Mouse (Mus musculus) hindbrain, embryonic 10.5 days (tissue): Measurements from ENCODE around the gene Epn2. TPM values are rescaled to one million over a fixed set of nuclear protein-coding genes. Genes with fewer than 3 reads are reported as not detected.
A peak's percentile ranks its signal among the peaks of the same experiment; 100 is the strongest.

Source experiments
- DNase-seq: peaks from one replicate; pipeline ENCODE4 v3.0.0-alpha.2; 2017; ENCODE audit warnings: low spot score
- H3K27ac ChIP-seq: fragments of 300-500 bp; sonication (generic); 2 replicates; pipeline ENCODE4 v1.5.1; 2016; ENCODE audit warnings: mild to moderate bottlenecking, moderate library complexity
- H3K27me3 ChIP-seq: fragments of 300-500 bp; sonication (generic); 2 replicates; pipeline ENCODE4 v1.6.1; 2016; ENCODE audit warnings: mild to moderate bottlenecking; ENCODE audit not compliant: poor library complexity, insufficient read depth, severe bottlenecking
- H3K36me3 ChIP-seq: fragments of 300-500 bp; sonication (generic); 2 replicates; pipeline ENCODE4 v1.6.1; 2016; ENCODE audit warnings: mild to moderate bottlenecking, moderate library complexity
- H3K4me1 ChIP-seq: fragments of 300-500 bp; sonication (generic); replicated peaks from 2 replicates; pipeline ENCODE4 v1.6.1; 2016; ENCODE audit warnings: mild to moderate bottlenecking
- H3K4me3 ChIP-seq: fragments of 300-500 bp; sonication (generic); 2 replicates; pipeline ENCODE4 v1.5.1; 2016; ENCODE audit warnings: mild to moderate bottlenecking, moderate library complexity
- H3K9me3 ChIP-seq: fragments of 300-500 bp; sonication (generic); 2 replicates; pipeline ENCODE4 v1.6.1; 2016; ENCODE audit warnings: mild to moderate bottlenecking, moderate library complexity
- WGBS: fragments of 180-500 bp; shearing (Covaris S2); methylation state at CpG from one replicate; pipeline ENCODE4 v1.1.7; 2016; 5-methylcytosine and 5-hydroxymethylcytosine counted together
- polyA plus RNA-seq: library from polyadenylated mRNA; unstranded; fragments of >200 nt; fragmentation: Nextera tagmentation; extraction: Ambion mirVana; gene quantifications from 2 replicates; pipeline ENCODE4 v1.2.1, GENCODE M21; 2016

The Epn2 gene
- polyA plus RNA-seq, 1 experiment from 2014 or later, result 25.7 TPM

DNA sequence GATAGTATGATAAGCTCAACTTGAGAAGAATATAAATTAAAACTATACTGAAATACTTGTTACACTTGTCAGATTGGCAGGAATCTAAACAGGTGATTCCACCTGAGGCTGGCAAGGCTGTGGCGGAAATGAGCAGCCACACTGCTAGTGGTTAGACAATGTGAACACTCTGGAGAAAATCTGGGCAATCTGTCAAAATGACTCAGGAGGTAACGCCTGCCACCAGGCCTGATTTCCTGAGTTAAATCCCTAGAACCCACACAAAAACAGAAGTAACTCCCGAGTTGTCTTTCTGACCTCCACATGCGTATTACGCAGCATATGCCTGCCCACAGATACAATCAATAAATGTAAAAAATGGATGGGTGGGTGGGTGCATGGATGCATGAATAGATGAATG is 17.1 kb downstream of the Epn2 start:
- no peak for DNase-seq

DNA sequence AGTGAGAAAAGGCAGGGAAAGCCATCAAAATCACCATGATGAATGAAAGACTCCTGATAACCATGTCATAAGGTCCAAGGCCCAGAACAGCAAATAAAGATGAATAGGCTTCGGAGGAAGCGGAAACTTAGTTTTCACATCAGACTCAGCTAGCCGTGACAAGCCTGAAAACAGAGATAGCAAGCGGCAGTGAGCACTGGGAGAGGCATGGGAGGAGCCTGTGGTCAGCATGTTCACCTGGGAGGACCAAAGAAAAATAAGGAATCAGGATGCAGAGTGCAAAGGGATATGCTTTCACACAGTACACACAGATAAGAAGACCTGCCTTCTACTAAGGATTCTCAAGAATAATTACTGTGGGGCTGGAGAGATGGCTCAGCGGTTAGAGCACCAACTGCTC is 19.9 kb downstream of the Epn2 start:
- no peak for DNase-seq
- no peak overlapping the region for H3K27ac ChIP-seq
- no peaks in the 10 kb centered on the region for H3K27me3 ChIP-seq
- H3K4me1 ChIP-seq, result 0 out of 2 replicates have a peak, but pooled peaks cover 2% of the 10 kb centered on the region
- H3K36me3 ChIP-seq, result no peaks in the 10 kb centered on the region
- H3K9me3 ChIP-seq, result no peaks in the 10 kb centered on the region
- no peak overlapping the region for H3K4me3 ChIP-seq
- 86% methylated on average over 5 of the region's 5 CpGs for WGBS

More for the DNA sequence above, 17.1 kb downstream of the Epn2 start:
- Histone ChIP-seq H3K4me3 (no peak overlapping the region), H3K36me3 (no peaks in the 10 kb centered on the region), H3K9me3 (no peaks in the 10 kb centered on the region), H3K27ac (no peak overlapping the region), H3K4me1 (no peaks in the 10 kb centered on the region), H3K27me3 (no peaks in the 10 kb centered on the region)
- 88% methylated on average over 5 of the region's 5 CpGs for WGBS

DNA sequence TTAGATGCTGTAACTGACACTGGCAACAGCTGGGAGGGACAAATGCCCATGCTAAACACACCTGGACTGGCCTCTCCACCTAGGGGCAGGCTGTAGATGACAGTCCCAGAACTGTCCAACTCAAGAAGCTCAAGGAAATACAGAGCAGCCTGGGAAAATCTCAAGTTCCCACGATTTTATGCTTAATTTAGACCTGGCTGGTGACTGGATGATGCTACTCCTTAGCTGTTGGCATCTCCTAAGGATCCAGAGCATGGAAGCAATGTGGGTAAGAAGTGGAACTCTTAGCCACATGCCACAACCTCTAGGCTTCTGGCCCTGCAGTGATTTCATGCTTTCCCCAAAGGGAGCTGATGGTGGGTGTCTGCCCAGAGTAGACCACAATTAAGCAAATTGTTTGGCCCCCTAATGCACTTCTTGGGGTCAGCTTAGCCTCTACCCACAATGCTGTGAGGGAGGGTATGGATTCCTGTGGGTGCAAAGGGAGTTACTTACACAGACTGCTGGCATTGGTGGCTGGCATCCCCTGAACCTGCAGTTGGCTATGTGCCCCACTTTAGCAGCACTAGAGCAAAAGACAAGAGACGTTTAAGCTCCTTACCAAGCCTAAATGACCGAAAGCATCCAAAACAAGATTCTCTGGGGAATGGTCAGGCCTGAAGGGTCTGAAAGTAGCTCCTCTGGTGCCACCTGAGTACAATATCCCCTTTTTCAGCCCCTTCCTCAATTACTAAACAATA is 26.3 kb downstream of the Epn2 start:
- no peak for DNase-seq
- Histone ChIP-seq H3K4me3 (no peak overlapping the region), H3K9me3 (no peaks in the 10 kb centered on the region), H3K36me3 (no peaks in the 10 kb centered on the region), H3K4me1 (0 out of 2 replicates have a peak, but pooled peaks cover 20% of the 10 kb centered on the region), H3K27me3 (no peaks in the 10 kb centered on the region), H3K27ac (no peak overlapping the region)
- WGBS, result 84% methylated on average over 3 of the region's 3 CpGs

DNA sequence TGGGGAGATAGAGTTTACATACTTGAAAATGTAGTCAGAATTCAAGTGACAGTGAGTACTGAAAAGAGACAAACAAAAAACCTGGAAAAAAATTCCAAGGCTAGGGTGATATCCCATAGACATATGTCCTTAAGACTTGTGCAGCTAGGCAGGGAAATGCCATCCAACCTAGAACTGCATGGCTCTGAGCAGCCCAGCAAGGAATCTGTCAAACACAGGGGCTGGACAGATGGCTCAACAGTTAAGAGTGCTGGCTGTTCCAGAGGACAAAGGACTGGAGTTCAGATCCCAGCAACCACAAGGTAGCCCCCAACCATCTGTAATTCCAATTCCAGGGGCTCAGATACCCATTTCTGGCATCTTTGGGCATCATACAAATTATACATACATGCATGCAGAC is 28.9 kb downstream of the Epn2 start:
- DNase-seq, result no peak
- H3K27me3 ChIP-seq, result no peaks in the 10 kb centered on the region
- no peak overlapping the region for H3K4me3 ChIP-seq
- H3K4me1 ChIP-seq, result 0 out of 2 replicates have a peak, but pooled peaks cover 20% of the 10 kb centered on the region
- peaks cover 12% of the 10 kb centered on the region for H3K36me3 ChIP-seq
- no peaks in the 10 kb centered on the region for H3K9me3 ChIP-seq
- no peak overlapping the region for H3K27ac ChIP-seq

DNA sequence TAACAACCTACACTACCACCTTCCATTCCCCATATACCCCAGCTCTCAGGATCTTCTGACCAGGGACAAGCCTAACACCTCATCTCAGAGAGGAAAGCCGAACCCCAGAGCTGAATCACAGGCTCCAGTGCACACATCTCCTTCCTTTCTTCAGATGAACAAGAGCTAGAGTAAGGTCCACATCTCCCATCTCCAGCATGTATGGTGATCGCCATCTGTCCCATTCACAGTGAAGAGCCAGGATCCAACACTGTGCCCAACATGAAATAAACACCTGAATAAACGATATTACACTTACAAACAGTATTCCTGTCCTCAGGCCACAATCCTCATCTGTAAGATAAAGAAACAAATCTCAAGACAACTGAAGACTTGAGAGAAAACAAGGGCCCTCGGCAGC is 31.8 kb downstream of the Epn2 start:
- no peak for DNase-seq
- Histone ChIP-seq H3K4me3 (no peak overlapping the region), H3K27me3 (no peaks in the 10 kb centered on the region), H3K4me1 (peaks cover 8% of the 10 kb centered on the region; the same call in 1 of the 2 replicates), H3K9me3 (no peaks in the 10 kb centered on the region), H3K27ac (no peak overlapping the region), H3K36me3 (peaks cover 36% of the 10 kb centered on the region)
- WGBS, result 90% methylated on average over 4 of the region's 4 CpGs

DNA sequence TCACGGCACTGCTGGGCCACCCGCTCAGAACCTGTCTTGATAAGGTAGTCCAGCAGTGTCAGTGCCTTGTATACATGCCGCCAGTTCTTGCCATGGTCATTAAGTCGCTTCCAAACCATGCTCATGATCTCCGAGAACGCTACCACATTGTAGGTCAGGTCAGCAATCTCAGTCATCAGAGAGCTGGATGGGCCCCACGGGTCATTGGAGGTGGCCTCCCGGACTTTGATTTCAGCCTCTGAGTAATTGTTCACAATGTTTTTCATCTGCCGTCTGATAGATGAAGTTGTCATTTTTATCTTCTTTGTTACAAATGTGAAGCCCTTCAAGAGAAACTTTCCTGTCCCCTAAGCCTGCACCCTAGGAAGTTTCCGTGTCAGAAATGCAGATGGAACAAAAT is 33.0 kb downstream of the Epn2 start:
- DNase-seq, result no peak
- 92% methylated on average over 10 of the region's 10 CpGs for WGBS
- H3K27me3 ChIP-seq, result no peaks in the 10 kb centered on the region

DNA sequence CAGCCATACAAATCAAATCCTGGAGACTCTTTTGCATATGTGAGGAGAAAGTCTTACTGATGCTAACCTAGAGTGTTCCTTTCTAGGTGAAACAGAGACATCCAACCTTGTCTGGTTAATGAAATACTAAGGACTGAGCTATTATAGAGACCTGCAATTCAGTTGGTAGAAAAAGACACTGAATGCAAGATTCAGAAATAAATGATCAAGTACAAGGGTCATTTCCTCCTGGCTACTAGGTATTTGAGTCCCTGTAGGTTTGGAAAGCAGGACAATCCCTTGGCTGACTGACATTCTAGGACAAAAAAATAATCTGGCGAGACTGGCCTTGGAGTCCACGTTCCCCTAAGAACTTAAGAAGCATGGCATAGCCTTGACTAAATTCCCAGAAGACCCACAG is 33.9 kb downstream of the Epn2 start:
- no peaks in the 10 kb centered on the region for H3K27me3 ChIP-seq
- peaks cover 8% of the 10 kb centered on the region for H3K4me1 ChIP-seq
- H3K36me3 ChIP-seq, result peaks cover 55% of the 10 kb centered on the region
- H3K27ac ChIP-seq, result no peak overlapping the region
- WGBS, result 94% methylated on average over 2 of the region's 2 CpGs
- H3K4me3 ChIP-seq, result no peak overlapping the region
- no peak for DNase-seq
- H3K9me3 ChIP-seq, result no peaks in the 10 kb centered on the region

More for the DNA sequence above, 33.0 kb downstream of the Epn2 start:
- Histone ChIP-seq H3K4me1 (peaks cover 8% of the 10 kb centered on the region; the same call in 1 of the 2 replicates), H3K4me3 (no peak overlapping the region), H3K27ac (no peak overlapping the region), H3K36me3 (peaks cover 47% of the 10 kb centered on the region), H3K9me3 (no peaks in the 10 kb centered on the region)

DNA sequence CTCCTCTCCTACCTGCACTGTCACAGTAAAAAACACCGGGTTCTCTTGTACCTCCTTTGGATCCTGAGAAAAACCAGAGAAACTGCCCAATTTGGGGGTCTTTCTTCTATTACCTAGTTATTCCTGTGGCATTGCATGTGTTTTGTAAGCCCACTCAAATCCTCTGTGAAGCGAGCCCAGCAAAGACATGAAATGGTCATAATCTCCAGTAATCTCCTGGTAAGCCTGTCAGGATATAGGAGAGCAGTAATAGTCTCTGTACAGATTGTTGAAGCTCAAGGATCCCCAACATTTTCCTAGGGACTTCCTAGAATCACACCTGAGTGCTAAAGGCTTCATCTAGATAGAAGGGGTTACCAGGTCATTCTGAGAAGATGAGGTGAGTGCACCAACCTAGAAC is 38.4 kb downstream of the Epn2 start:
- Histone ChIP-seq H3K27me3 (no peaks in the 10 kb centered on the region), H3K27ac (no peak overlapping the region), H3K4me1 (peaks cover 10% of the 10 kb centered on the region), H3K36me3 (peaks cover 66% of the 10 kb centered on the region), H3K4me3 (no peak overlapping the region), H3K9me3 (no peaks in the 10 kb centered on the region)
- DNase-seq, result no peak
- 93% methylated on average over 2 of the region's 2 CpGs for whole genome bisulfite sequencing

DNA sequence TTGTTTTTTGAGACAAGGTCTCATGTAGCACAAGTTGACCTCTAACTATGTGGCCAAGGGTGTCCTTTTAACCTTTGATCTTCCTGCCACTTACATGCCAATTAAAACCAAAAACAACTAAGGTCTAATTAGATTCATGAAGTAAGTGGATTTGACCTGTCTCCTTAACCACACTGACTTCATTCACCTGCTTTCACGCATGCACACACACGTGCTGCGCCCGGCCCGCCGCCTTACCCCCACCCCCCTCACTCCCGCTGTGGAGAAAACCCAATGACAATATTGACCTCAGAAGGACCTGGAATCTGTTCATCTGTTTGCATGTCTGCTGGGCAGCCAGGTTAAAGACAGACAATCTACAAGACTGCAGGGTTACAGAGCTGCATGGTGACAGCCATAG is 38.8 kb downstream of the Epn2 start:
- Histone ChIP-seq H3K4me3 (no peak overlapping the region), H3K36me3 (peaks cover 65% of the 10 kb centered on the region), H3K9me3 (no peaks in the 10 kb centered on the region), H3K27me3 (no peaks in the 10 kb centered on the region), H3K4me1 (peaks cover 10% of the 10 kb centered on the region), H3K27ac (no peak overlapping the region)
- no peak for DNase-seq
- WGBS, result 89% methylated on average over 7 of the region's 7 CpGs

DNA sequence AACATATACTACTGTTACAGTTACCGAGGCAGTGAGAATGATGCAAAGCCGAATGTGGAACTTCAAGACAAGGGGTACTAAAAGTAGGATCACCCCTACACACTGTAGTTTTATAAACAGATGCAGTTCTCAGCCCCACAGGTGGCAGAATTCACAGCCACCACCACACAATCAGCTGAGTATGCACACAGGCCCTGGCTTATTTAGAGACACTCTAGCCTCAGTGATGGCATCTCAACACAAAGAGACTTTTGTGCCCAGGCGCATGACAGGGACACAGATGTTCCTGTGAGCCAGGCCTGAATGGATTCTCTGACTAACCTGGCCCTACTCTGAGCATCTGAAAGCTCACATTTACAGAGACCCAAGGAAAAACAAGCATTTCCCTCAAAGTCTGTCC is 42.1 kb downstream of the Epn2 start:
- Histone ChIP-seq H3K9me3 (no peaks in the 10 kb centered on the region), H3K4me3 (no peak overlapping the region), H3K27ac (no peak overlapping the region), H3K36me3 (peaks cover 52% of the 10 kb centered on the region), H3K4me1 (peaks cover 32% of the 10 kb centered on the region), H3K27me3 (no peaks in the 10 kb centered on the region)
- 89% methylated on average over 3 of the region's 3 CpGs for WGBS
- DNase-seq, result no peak

DNA sequence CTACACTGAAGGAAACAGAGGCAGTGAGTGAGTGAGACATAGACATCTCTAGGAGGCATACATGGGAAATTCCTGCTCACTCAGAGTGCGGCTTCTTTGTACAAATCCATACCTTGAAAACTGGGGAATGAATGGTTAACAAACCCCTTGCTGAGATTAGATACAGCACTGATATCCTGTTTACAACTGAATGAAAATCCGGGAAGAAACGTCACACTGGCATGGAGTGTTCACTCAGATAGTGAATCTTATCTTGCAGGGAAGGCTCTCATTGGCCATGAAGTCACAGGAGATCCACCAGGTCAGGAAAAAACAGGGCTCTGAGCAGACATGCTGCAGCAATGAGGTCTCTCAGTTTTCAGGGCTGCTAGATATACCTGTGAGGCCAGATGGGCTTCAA is 42.5 kb downstream of the Epn2 start:
- no peak overlapping the region for H3K27ac ChIP-seq
- peaks cover 32% of the 10 kb centered on the region for H3K4me1 ChIP-seq
- WGBS, result 76% methylated on average over 3 of the region's 3 CpGs
- no peaks in the 10 kb centered on the region for H3K27me3 ChIP-seq
- peaks cover 51% of the 10 kb centered on the region for H3K36me3 ChIP-seq
- no peaks in the 10 kb centered on the region for H3K9me3 ChIP-seq
- no peak for DNase-seq
- H3K4me3 ChIP-seq, result no peak overlapping the region

DNA sequence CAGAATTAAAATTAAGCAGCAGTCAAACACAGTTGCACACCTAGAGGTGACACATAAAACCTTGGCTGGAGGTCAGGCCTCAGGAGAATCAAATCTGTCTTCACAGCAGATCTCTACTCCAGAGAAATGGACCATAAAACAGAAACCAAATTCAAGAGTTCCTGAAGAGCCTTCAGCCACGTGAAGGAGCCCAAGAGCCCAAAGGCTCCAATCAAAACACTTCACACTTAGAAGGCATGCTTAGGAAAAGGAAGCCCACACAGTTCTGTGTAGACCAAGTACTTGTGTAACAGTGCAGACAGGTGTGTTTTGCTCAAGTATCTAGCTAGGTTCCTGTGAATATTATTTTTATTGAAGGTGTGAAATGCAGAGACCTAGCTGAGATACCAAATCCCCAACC is 44.0 kb downstream of the Epn2 start:
- Histone ChIP-seq H3K9me3 (no peaks in the 10 kb centered on the region), H3K27me3 (no peaks in the 10 kb centered on the region)
- WGBS, result 80% methylated on average over 1 of the region's 1 CpGs

DNA sequence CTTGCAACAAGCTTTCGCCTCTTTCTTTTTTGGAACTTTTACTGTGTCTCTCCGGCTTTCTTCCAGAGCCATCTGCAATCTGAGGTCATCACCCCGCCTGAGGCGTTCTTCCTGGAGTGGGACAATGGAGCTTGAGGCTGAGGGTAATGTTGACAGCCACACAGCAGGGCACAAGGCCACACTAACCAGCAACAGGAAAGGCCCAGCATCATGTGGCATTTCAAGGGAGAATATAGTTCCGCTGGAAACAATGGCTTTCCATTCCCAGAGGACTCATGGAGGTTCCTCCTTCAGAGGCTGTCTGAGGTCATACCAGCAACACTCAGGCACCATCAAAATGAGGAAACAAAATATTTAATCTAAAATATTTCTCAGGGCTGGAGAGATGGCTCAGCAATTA is 45.9 kb downstream of the Epn2 start:
- peak; percentile 18 for DNase-seq

More for the DNA sequence above, 44.0 kb downstream of the Epn2 start:
- DNase-seq, result no peak
- peaks cover 48% of the 10 kb centered on the region for H3K36me3 ChIP-seq
- no peak overlapping the region for H3K4me3 ChIP-seq
- no peak overlapping the region for H3K27ac ChIP-seq
- H3K4me1 ChIP-seq, result peaks cover 23% of the 10 kb centered on the region

DNA sequence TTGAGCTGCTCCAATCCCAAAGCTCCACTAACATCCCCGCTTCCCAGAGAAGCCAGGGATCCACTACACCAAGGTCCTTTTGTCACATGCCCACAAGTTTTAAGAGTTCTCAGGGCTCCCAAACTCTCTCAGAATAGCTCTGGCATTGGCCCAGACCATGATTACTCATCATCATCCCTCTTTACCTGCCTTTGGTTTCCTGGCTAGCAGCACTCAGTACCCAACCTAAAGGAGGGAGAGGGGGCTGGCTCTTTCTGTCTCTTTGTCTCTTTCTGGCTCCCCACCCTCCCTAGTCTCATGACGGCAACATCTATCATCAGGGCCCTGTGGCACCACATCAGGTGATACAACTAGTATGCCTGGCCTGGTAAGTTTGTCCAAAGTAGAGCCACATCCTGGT is 46.7 kb downstream of the Epn2 start:
- Histone ChIP-seq H3K27ac (no peak overlapping the region), H3K4me3 (no peak overlapping the region), H3K4me1 (peaks cover 32% of the 10 kb centered on the region), H3K9me3 (no peaks in the 10 kb centered on the region), H3K36me3 (peaks cover 57% of the 10 kb centered on the region), H3K27me3 (no peaks in the 10 kb centered on the region)
- DNase-seq, result no peak
- WGBS, result 91% methylated on average over 2 of the region's 2 CpGs

More for the DNA sequence above, 45.9 kb downstream of the Epn2 start:
- Histone ChIP-seq H3K4me3 (no peak overlapping the region), H3K36me3 (peaks cover 55% of the 10 kb centered on the region), H3K9me3 (no peaks in the 10 kb centered on the region), H3K27me3 (no peaks in the 10 kb centered on the region), H3K4me1 (peaks cover 32% of the 10 kb centered on the region), H3K27ac (no peak overlapping the region)
- WGBS, result 57% methylated on average over 5 of the region's 5 CpGs
